Mouse (Mus musculus) myocyte (in vitro differentiated cells): ENCODE results near the gene Gm19426. TPM values are rescaled to one million over a fixed set of nuclear protein-coding genes. Genes with fewer than 3 reads are reported as not detected.
A peak's percentile ranks its signal among the peaks of the same experiment; 100 is the strongest.

ENCODE experiments used
- H3K27me3 ChIP-seq: one replicate; pipeline ENCODE4 v1.6.1; 2011; ENCODE audit not compliant: control insufficient read depth, insufficient read depth, insufficient read length
- H3K36me3 ChIP-seq: one replicate; pipeline ENCODE4 v1.6.1; 2011; ENCODE audit not compliant: control insufficient read depth, insufficient read depth
- H3K4me2 ChIP-seq: one replicate; pipeline ENCODE4 v1.6.1; 2011; ENCODE audit warnings: low read depth, control low read depth
- H3K4me3 ChIP-seq: one replicate; pipeline ENCODE4 v1.5.1; 2011; ENCODE audit warnings: mild to moderate bottlenecking, control low read depth, moderate library complexity
- H3K79me2 ChIP-seq: one replicate; pipeline ENCODE4 v1.6.1; 2011; ENCODE audit not compliant: control insufficient read depth, insufficient read depth
- H3ac ChIP-seq: one replicate; pipeline ENCODE4 v1.6.1; 2011; ENCODE audit not compliant: control insufficient read depth, insufficient read length
- CEBPB ChIP-seq: IDR thresholded peaks from 2 replicates; pipeline ENCODE4 v1.6.1; 2011; ENCODE audit warnings: mild to moderate bottlenecking, moderate library complexity; ENCODE audit not compliant: poor library complexity, insufficient read depth, severe bottlenecking
- E2F4 ChIP-seq: IDR thresholded peaks from one replicate; pipeline ENCODE4 v1.6.1; 2011; ENCODE audit warnings: mild to moderate bottlenecking, control low read depth, moderate library complexity; ENCODE audit not compliant: insufficient read depth
- MAX ChIP-seq: IDR thresholded peaks from one replicate; pipeline ENCODE4 v1.6.1; 2011; ENCODE audit warnings: low read depth, mild to moderate bottlenecking, control low read depth
- MYOD1 ChIP-seq, 3 experiments: IDR thresholded peaks; one replicate each; pipeline ENCODE4 v1.6.1; 2011; ENCODE audit warnings: control low read depth in 2 of 3, low read depth in 2 of 3, mild to moderate bottlenecking in 2 of 3, moderate library complexity in 1 of 3; ENCODE audit not compliant: insufficient read length in 2 of 3, control insufficient read depth in 1 of 3
- MYOG ChIP-seq, 3 experiments: IDR thresholded peaks; one replicate each; pipeline ENCODE4 v1.6.1; 2011; ENCODE audit warnings: control low read depth in 2 of 3, low read depth in 2 of 3, mild to moderate bottlenecking in 2 of 3; ENCODE audit not compliant: insufficient read length in 2 of 3, control insufficient read depth in 1 of 3, insufficient read depth in 1 of 3
- POLR2A ChIP-seq: IDR thresholded peaks from one replicate; pipeline ENCODE4 v1.6.1; 2011; ENCODE audit warnings: low read depth, mild to moderate bottlenecking, control low read depth, moderate library complexity; ENCODE audit not compliant: insufficient read length
- POLR2AphosphoS2 ChIP-seq: IDR thresholded peaks from one replicate; pipeline ENCODE4 v1.6.1; 2011; ENCODE audit warnings: low read depth, control low read depth; ENCODE audit not compliant: insufficient read length
- REST ChIP-seq: IDR thresholded peaks from one replicate; pipeline ENCODE4 v1.6.1; 2011; ENCODE audit warnings: mild to moderate bottlenecking, control low read depth, moderate library complexity; ENCODE audit not compliant: insufficient read depth, insufficient read length
- SRF ChIP-seq: IDR thresholded peaks from one replicate; pipeline ENCODE4 v1.6.1; 2011; ENCODE audit warnings: low read depth; ENCODE audit not compliant: control insufficient read depth, insufficient read length
- TCF12 ChIP-seq: IDR thresholded peaks from one replicate; pipeline ENCODE4 v1.6.1; 2011; ENCODE audit warnings: mild to moderate bottlenecking, control low read depth; ENCODE audit not compliant: poor library complexity, insufficient read depth, severe bottlenecking
- TCF3 ChIP-seq: IDR thresholded peaks from one replicate; pipeline ENCODE4 v1.6.1; 2011; ENCODE audit warnings: low read depth, control low read depth; ENCODE audit not compliant: insufficient read length
- USF1 ChIP-seq: IDR thresholded peaks from one replicate; pipeline ENCODE4 v1.6.1; 2011; ENCODE audit warnings: low read depth, mild to moderate bottlenecking, control low read depth, moderate library complexity
- polyA plus RNA-seq: library from polyadenylated mRNA; unstranded; fragments of >200 nt; fragmentation: generic; extraction: Trizol; gene quantifications from one replicate; pipeline ENCODE4 v1.2.1, GENCODE M21; 2012; ENCODE audit warnings: missing spikeins

Gene Gm19426
- polyA plus RNA-seq, 1 experiment = 3.0 TPM

- Histone ChIP-seq H3ac (peak within 1 kb of the TSS; percentile 91), H3K79me2 (peaks cover 46% of the 10 kb centered on the region), H3K4me3 (peak within 1 kb of the TSS; percentile 79), H3K36me3 (peaks cover 13% of the 10 kb centered on the region), H3K4me2 (peak within 1 kb of the TSS; percentile 98), H3K27me3 (no peaks in the 10 kb centered on the region)
- TF ChIP-seq MAX (no peak), POLR2A (peak; percentile 94), CEBPB (no peak), SRF (peak; percentile 37), TCF12 (no peak), USF1 (no peak), REST (no peak), E2F4 (no peak), POLR2AphosphoS2 (peak; percentile 87)
Measured at GRCm38 (mm10) chr2:84714811-84715561, 28.5 kb downstream of the Gm19426 start, which contains the start of gene Zdhhc5. Gene Zdhhc5 (minus strand): TSS chr2:84715180.

GRCm38 (mm10) chr2:84714422-84714810, 29.0 kb downstream of the Gm19426 start:
- H3K36me3 ChIP-seq = peaks cover 18% of the 10 kb centered on the region
- TF ChIP-seq SRF = no peak
- no peak for TF ChIP-seq POLR2A
- TF ChIP-seq USF1 = no peak
- TF ChIP-seq TCF3 = no peak
- TF ChIP-seq MYOD1 (IDR thresholded peaks at IDR 0.05; ENCODE audit: control insufficient read depth in 1 of 3, insufficient read length in 2 of 3, low read depth in 2 of 3) = no peak
- TF ChIP-seq MAX = no peak
- no peak for TF ChIP-seq REST
- TF ChIP-seq TCF12 = no peak
- no peak for TF ChIP-seq MYOG (IDR thresholded peaks at IDR 0.05; ENCODE audit: control insufficient read depth in 1 of 3, insufficient read depth in 1 of 3, insufficient read length in 2 of 3, low read depth in 2 of 3)
- no peak for TF ChIP-seq E2F4
- no peaks in the 10 kb centered on the region for H3K27me3 ChIP-seq
- peak overlapping the region; percentile 91 for H3ac ChIP-seq
- peak overlapping the region; percentile 88 for H3K4me2 ChIP-seq
- H3K79me2 ChIP-seq = peaks cover 52% of the 10 kb centered on the region
- H3K4me3 ChIP-seq = peak overlapping the region; percentile 79

GRCm38 (mm10) chr2:84711898-84712297, 31.6 kb downstream of the Gm19426 start:
- no peak overlapping the region for H3K4me2 ChIP-seq
- no peaks in the 10 kb centered on the region for H3K27me3 ChIP-seq
- H3K4me3 ChIP-seq = no peak overlapping the region
- TF ChIP-seq SRF (no peak), MYOG (IDR thresholded peaks at IDR 0.05; ENCODE audit: control insufficient read depth in 1 of 3, insufficient read depth in 1 of 3, insufficient read length in 2 of 3, low read depth in 2 of 3) (no peak), MYOD1 (IDR thresholded peaks at IDR 0.05; ENCODE audit: control insufficient read depth in 1 of 3, insufficient read length in 2 of 3, low read depth in 2 of 3) (no peak), POLR2A (no peak), CEBPB (no peak), TCF3 (no peak), POLR2AphosphoS2 (no peak), MAX (no peak), REST (no peak)
- no peak overlapping the region for H3ac ChIP-seq
- peaks cover 76% of the 10 kb centered on the region for H3K79me2 ChIP-seq
- peaks cover 31% of the 10 kb centered on the region for H3K36me3 ChIP-seq

DNA sequence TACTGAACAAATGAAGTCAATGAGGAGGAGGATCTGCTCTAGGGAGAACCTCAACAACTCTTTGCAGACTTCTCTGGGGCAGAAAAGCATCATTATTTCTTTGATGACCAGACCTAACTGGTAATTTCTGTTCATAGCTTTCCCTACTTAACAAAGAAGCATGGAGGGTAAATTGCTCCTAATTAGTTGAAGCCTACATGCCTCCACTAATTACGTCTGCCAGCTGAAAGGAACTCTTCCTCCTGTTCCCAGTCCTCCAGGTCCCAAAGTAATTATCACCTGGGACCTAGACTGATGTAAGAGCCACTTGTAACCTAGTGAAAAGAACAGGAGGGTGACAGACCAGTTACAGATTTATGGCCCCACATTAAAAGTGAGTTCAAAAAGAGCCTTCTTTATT, 35.9 kb downstream of the Gm19426 start:
- Histone ChIP-seq H3ac (no peak overlapping the region), H3K79me2 (peaks cover 88% of the 10 kb centered on the region), H3K4me3 (no peak overlapping the region), H3K27me3 (no peaks in the 10 kb centered on the region), H3K4me2 (no peak overlapping the region), H3K36me3 (peaks cover 37% of the 10 kb centered on the region)
- TF ChIP-seq MYOG (IDR thresholded peaks at IDR 0.05; ENCODE audit: control insufficient read depth in 1 of 3, insufficient read depth in 1 of 3, insufficient read length in 2 of 3, low read depth in 2 of 3) (no peak), POLR2A (no peak), TCF3 (no peak), REST (no peak), TCF12 (no peak), E2F4 (no peak), USF1 (no peak)

DNA sequence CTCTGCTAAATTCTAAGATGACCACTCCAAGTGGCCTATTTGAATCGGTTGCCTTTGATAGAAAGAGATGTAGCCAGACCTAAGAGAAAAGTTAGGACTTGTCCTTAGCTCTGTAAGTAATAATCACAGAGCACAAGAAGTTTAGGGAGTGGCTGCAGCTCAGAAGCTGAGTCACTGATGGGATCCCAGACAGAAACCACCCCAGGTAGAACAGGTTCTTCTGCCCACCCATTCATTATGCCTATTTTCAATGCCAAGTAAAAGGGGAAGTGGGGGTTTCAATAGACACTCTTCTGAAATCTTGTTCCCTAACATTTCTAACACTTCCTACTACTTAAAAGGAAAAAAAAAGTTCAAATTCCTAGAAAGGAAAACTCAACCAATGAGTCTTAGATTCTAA, 38.2 kb downstream of the Gm19426 start:
- TF ChIP-seq USF1 (no peak), E2F4 (no peak), CEBPB (no peak), TCF12 (no peak), MYOD1 (IDR thresholded peaks at IDR 0.05; ENCODE audit: control insufficient read depth in 1 of 3, insufficient read length in 2 of 3, low read depth in 2 of 3) (no peak), REST (no peak), TCF3 (no peak), POLR2A (no peak), POLR2AphosphoS2 (no peak), SRF (no peak), MYOG (IDR thresholded peaks at IDR 0.05; ENCODE audit: control insufficient read depth in 1 of 3, insufficient read depth in 1 of 3, insufficient read length in 2 of 3, low read depth in 2 of 3) (no peak), MAX (no peak)
- Histone ChIP-seq H3K36me3 (peaks cover 40% of the 10 kb centered on the region), H3K79me2 (peaks cover 66% of the 10 kb centered on the region), H3K27me3 (no peaks in the 10 kb centered on the region), H3K4me3 (no peak overlapping the region), H3ac (no peak overlapping the region), H3K4me2 (no peak overlapping the region)
